Mouse (Mus musculus) left cerebral cortex, postnatal 14 days (tissue): Measurements from ENCODE around the gene Tspyl2. TPM values are rescaled to one million over a fixed set of nuclear protein-coding genes. Genes with fewer than 3 reads are reported as not detected.
"Not testable (repeated sequence)": the region's sequence is repeated elsewhere in the genome, so short reads cannot be mapped to it uniquely, and the experiment has no call there.

Experiments used
- DNase-seq, 2 experiments: peaks; one replicate each; pipeline ENCODE4 v3.0.0; 2021 to 2022; ENCODE audit warnings: low spot score in 2 of 2, mixed read lengths in 1 of 2
- intact Hi-C: fragments of 180-260 bp; cut with DNase I; formaldehyde crosslinking; loops from one replicate; pipeline ENCODE4 v1.15.1; 2025
- total RNA-seq, 2 experiments: library from RNA; stranded (reverse); gene quantifications; 2 replicates each; pipeline ENCODE4 v1.2.3; 2021

Gene Tspyl2
- total RNA-seq, 2 experiments from 2014 or later = 65.9 to 78.1 TPM

GRCm38 (mm10) chrX:152306224-152306623 lies 36.0 kb downstream of the Tspyl2 start:
- DNase-seq = no peak
- intact Hi-C loops = no loop called here

DNA sequence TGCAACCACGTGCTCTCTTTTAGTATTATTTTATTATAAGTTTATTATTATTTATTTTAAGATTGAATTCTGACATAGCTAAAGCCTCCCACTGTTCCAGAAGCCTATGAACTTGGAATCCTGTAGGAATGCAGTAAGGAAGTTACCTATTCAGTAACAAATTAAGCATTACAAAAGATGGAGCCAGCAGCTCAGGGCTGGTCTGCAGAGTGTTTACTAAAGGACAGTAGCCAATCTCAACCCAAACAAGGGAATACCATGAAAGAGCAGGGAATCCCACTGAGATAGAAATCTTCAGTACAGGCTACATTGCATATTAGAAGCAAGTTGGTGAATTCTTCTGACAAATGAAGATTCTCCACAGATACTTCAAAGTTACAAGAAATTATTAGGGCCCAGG lies 55.2 kb downstream of the Tspyl2 start:
- intact Hi-C loops, DNase-seq: not testable (repeated sequence)

Other genes with a start within 250 kb of the Tspyl2 start
- 100 to 1,000 TPM; 147 to 149 TPM for gene Iqsec2, start 198.2 kb downstream of the Tspyl2 start, total RNA-seq
- 10 to 100 TPM; 59.4 to 69.8 TPM for gene Kdm5c, start 109.4 kb downstream of the Tspyl2 start, total RNA-seq
- gene Kantr, start 14.9 kb downstream of the Tspyl2 start, total RNA-seq = 10 to 100 TPM; 45.2 to 53.4 TPM
- gene Gpr173, start 26.3 kb upstream of the Tspyl2 start, total RNA-seq = 10 to 100 TPM; 20.4 to 21.2 TPM
- gene Cldn34a, start 220.9 kb upstream of the Tspyl2 start, total RNA-seq = not detected